In genomic region chr7:99392696-99393095, GRCm38 (mm10) we compare ENCODE assay signal across 18 mouse cellular contexts. TPM values are rescaled to one million over a fixed set of nuclear protein-coding genes. Genes with fewer than 3 reads are reported as not detected.
DNase-seq lines count a peak whose midpoint lies in the region; ATAC-seq and TF ChIP-seq lines count a peak whose summit lies in the region.
"Had no signal": no experiment of that assay in that cellular context is flagged by ENCODE, and none has a peak within 500 bp of the region (broad histone marks: within the 10 kb centered on the region; RNA-seq: fewer than 3 reads in every experiment).

No protein-coding gene starts in this region.

- ATAC-seq in frontal cortex, adult (ENCODE audit: low TSS enrichment) = peak; percentile 17; the same call in 1 of the 2 replicates
- no peak for ATAC-seq in limb, embryonic 15.5 days (ENCODE audit: insufficient number of reproducible peaks, low FRiP score, low TSS enrichment, low read depth)
- ATAC-seq: forebrain, embryonic 13.5 days; forebrain, postnatal 0 days; intestine, embryonic 16.5 days had no signal

- no peaks in the 10 kb centered on the region for H3K27me3 ChIP-seq in limb, embryonic 15.5 days
- no peaks in the 10 kb centered on the region for H3K27me3 ChIP-seq in limb, embryonic 10.5 days (ENCODE audit: low read depth, poor library complexity, severe bottlenecking)
- H3K27me3 ChIP-seq: embryonic facial prominence, embryonic 13.5 days; forebrain, embryonic 13.5 days; heart, embryonic 15.5 days had no signal

- H3K4me3 ChIP-seq in limb, embryonic 15.5 days = no peak overlapping the region
- H3K4me3 ChIP-seq in limb, embryonic 10.5 days = no peak overlapping the region
- H3K4me3 ChIP-seq in olfactory bulb, adult 2 months (ENCODE audit: insufficient read depth, low read depth, low read length) = no peak overlapping the region
- H3K4me3 ChIP-seq: embryonic facial prominence, embryonic 13.5 days; forebrain, embryonic 13.5 days; heart, embryonic 15.5 days had no signal

- TF ChIP-seq CTCF in olfactory bulb, adult 2 months (IDR thresholded peaks at IDR 0.05; ENCODE audit: insufficient read depth, low read depth, low read length) = no peak

- H3K9ac ChIP-seq in limb, embryonic 15.5 days = peak overlapping the region; percentile 8; the same call in 1 of the 2 replicates
- H3K9ac ChIP-seq: embryonic facial prominence, embryonic 13.5 days; forebrain, embryonic 13.5 days; forebrain, postnatal 0 days; heart, embryonic 15.5 days; hindbrain, embryonic 14.5 days had no signal

- no peak overlapping the region for H3K4me2 ChIP-seq in limb, embryonic 15.5 days
- H3K4me2 ChIP-seq: embryonic facial prominence, embryonic 13.5 days; forebrain, embryonic 13.5 days; heart, embryonic 11.5 days; heart, embryonic 15.5 days; hindbrain, embryonic 14.5 days had no signal

- H3K27ac ChIP-seq in limb, embryonic 15.5 days = no peak overlapping the region
- no peak overlapping the region for H3K27ac ChIP-seq in limb, embryonic 10.5 days
- peak overlapping the region; percentile 31 for H3K27ac ChIP-seq in olfactory bulb, adult 2 months (ENCODE audit: insufficient read depth, low read depth, low read length)
- H3K27ac ChIP-seq: forebrain, embryonic 13.5 days; heart, embryonic 15.5 days; hindbrain, embryonic 14.5 days had no signal

- no peaks in the 10 kb centered on the region for H3K36me3 ChIP-seq in limb, embryonic 15.5 days
- H3K36me3 ChIP-seq in limb, embryonic 10.5 days = 0 out of 2 replicates have a peak, but pooled peaks cover 3% of the 10 kb centered on the region
- H3K36me3 ChIP-seq: heart, embryonic 15.5 days had no signal

- no peak for TF ChIP-seq POLR2A in olfactory bulb, adult 2 months (IDR thresholded peaks at IDR 0.05; ENCODE audit: insufficient read depth, low read depth, low read length)

- H3K4me1 ChIP-seq in limb, embryonic 15.5 days = peaks cover 40% of the 10 kb centered on the region
- peaks cover 60% of the 10 kb centered on the region for H3K4me1 ChIP-seq in limb, embryonic 10.5 days
- H3K4me1 ChIP-seq in olfactory bulb, adult 2 months (ENCODE audit: control insufficient read depth, insufficient read depth, low read length) = peaks cover 87% of the 10 kb centered on the region

- peak; percentile 27 for DNase-seq in cerebellum, adult 9-10 months
- DNase-seq in cerebellum, adult 11 months = no peak
- no peak for DNase-seq in frontal cortex, postnatal 36 days (ENCODE audit: low spot score in 2 of 2)
- no peak for DNase-seq in limb, embryonic 10.5 days (ENCODE audit: low spot score)
- DNase-seq: adrenal gland, postnatal 10 days; forebrain, postnatal 0 days; gastrocnemius, postnatal 36 days; heart, adult 11 months; heart, postnatal 14 days had no signal

- no peaks in the 10 kb centered on the region for H3K9me3 ChIP-seq in limb, embryonic 15.5 days
- no peaks in the 10 kb centered on the region for H3K9me3 ChIP-seq in limb, embryonic 10.5 days (replicated peaks)
- H3K9me3 ChIP-seq: embryonic facial prominence, embryonic 13.5 days; forebrain, embryonic 13.5 days; heart, embryonic 15.5 days had no signal

- 64% methylated on average over 2 of the region's 2 CpGs for WGBS in limb, embryonic 15.5 days
- 81% methylated on average over 2 of the region's 2 CpGs for WGBS in limb, embryonic 10.5 days
- WGBS in olfactory bulb, adult 2 months = 69% methylated on average over 2 of the region's 2 CpGs

RNA-seq across cellular contexts. Expression of gene Gdpd5, which starts 11.5 kb away (rescaled TPM):
- polyA plus RNA-seq in limb, embryonic 15.5 days (2015; fragmentation: Nextera tagmentation; extraction: Ambion mirVana) = 13.8 and 15.9 TPM in 2 replicates
- 9.9 and 12.3 TPM in 2 replicates for polyA plus RNA-seq in limb, embryonic 10.5 days (2016; fragmentation: Nextera tagmentation; extraction: Ambion mirVana)
- polyA plus RNA-seq in olfactory bulb, adult 2 months (2012; ENCODE audit: insufficient read depth, insufficient read length, low replicate concordance, missing spikeins) = not detected in 2 replicates

RNA-seq across cellular contexts. Expression of gene Serpinh1, which starts 39.7 kb away (rescaled TPM):
- 2,485 and 2,692 TPM in 2 replicates for polyA plus RNA-seq in limb, embryonic 15.5 days (2015; fragmentation: Nextera tagmentation; extraction: Ambion mirVana)
- 1,171 and 1,177 TPM in 2 replicates for polyA plus RNA-seq in limb, embryonic 10.5 days (2016; fragmentation: Nextera tagmentation; extraction: Ambion mirVana)
- not detected in 2 replicates for polyA plus RNA-seq in olfactory bulb, adult 2 months (2012; ENCODE audit: insufficient read depth, insufficient read length, low replicate concordance, missing spikeins)
